Mouse (Mus musculus) myocyte (in vitro differentiated cells): Measurements from ENCODE around the gene St3gal4. TPM values are rescaled to one million over a fixed set of nuclear protein-coding genes. Genes with fewer than 3 reads are reported as not detected.

Source experiments
- H3K27me3 ChIP-seq: one replicate; pipeline ENCODE4 v1.6.1; 2011; ENCODE audit not compliant: control insufficient read depth, insufficient read depth, insufficient read length
- H3K36me3 ChIP-seq: one replicate; pipeline ENCODE4 v1.6.1; 2011; ENCODE audit not compliant: control insufficient read depth, insufficient read depth
- H3K4me2 ChIP-seq: one replicate; pipeline ENCODE4 v1.6.1; 2011; ENCODE audit warnings: low read depth, control low read depth
- H3K4me3 ChIP-seq: one replicate; pipeline ENCODE4 v1.5.1; 2011; ENCODE audit warnings: mild to moderate bottlenecking, control low read depth, moderate library complexity
- H3K79me2 ChIP-seq: one replicate; pipeline ENCODE4 v1.6.1; 2011; ENCODE audit not compliant: control insufficient read depth, insufficient read depth
- H3ac ChIP-seq: one replicate; pipeline ENCODE4 v1.6.1; 2011; ENCODE audit not compliant: control insufficient read depth, insufficient read length
- CEBPB ChIP-seq: IDR thresholded peaks from 2 replicates; pipeline ENCODE4 v1.6.1; 2011; ENCODE audit warnings: mild to moderate bottlenecking, moderate library complexity; ENCODE audit not compliant: poor library complexity, insufficient read depth, severe bottlenecking
- E2F4 ChIP-seq: IDR thresholded peaks from one replicate; pipeline ENCODE4 v1.6.1; 2011; ENCODE audit warnings: mild to moderate bottlenecking, control low read depth, moderate library complexity; ENCODE audit not compliant: insufficient read depth
- MAX ChIP-seq: IDR thresholded peaks from one replicate; pipeline ENCODE4 v1.6.1; 2011; ENCODE audit warnings: low read depth, mild to moderate bottlenecking, control low read depth
- MYOD1 ChIP-seq, 3 experiments: IDR thresholded peaks; one replicate each; pipeline ENCODE4 v1.6.1; 2011; ENCODE audit warnings: control low read depth in 2 of 3, low read depth in 2 of 3, mild to moderate bottlenecking in 2 of 3, moderate library complexity in 1 of 3; ENCODE audit not compliant: insufficient read length in 2 of 3, control insufficient read depth in 1 of 3
- MYOG ChIP-seq, 3 experiments: IDR thresholded peaks; one replicate each; pipeline ENCODE4 v1.6.1; 2011; ENCODE audit warnings: control low read depth in 2 of 3, low read depth in 2 of 3, mild to moderate bottlenecking in 2 of 3; ENCODE audit not compliant: insufficient read length in 2 of 3, control insufficient read depth in 1 of 3, insufficient read depth in 1 of 3
- POLR2A ChIP-seq: IDR thresholded peaks from one replicate; pipeline ENCODE4 v1.6.1; 2011; ENCODE audit warnings: low read depth, mild to moderate bottlenecking, control low read depth, moderate library complexity; ENCODE audit not compliant: insufficient read length
- POLR2AphosphoS2 ChIP-seq: IDR thresholded peaks from one replicate; pipeline ENCODE4 v1.6.1; 2011; ENCODE audit warnings: low read depth, control low read depth; ENCODE audit not compliant: insufficient read length
- REST ChIP-seq: IDR thresholded peaks from one replicate; pipeline ENCODE4 v1.6.1; 2011; ENCODE audit warnings: mild to moderate bottlenecking, control low read depth, moderate library complexity; ENCODE audit not compliant: insufficient read depth, insufficient read length
- SRF ChIP-seq: IDR thresholded peaks from one replicate; pipeline ENCODE4 v1.6.1; 2011; ENCODE audit warnings: low read depth; ENCODE audit not compliant: control insufficient read depth, insufficient read length
- TCF12 ChIP-seq: IDR thresholded peaks from one replicate; pipeline ENCODE4 v1.6.1; 2011; ENCODE audit warnings: mild to moderate bottlenecking, control low read depth; ENCODE audit not compliant: poor library complexity, insufficient read depth, severe bottlenecking
- TCF3 ChIP-seq: IDR thresholded peaks from one replicate; pipeline ENCODE4 v1.6.1; 2011; ENCODE audit warnings: low read depth, control low read depth; ENCODE audit not compliant: insufficient read length
- USF1 ChIP-seq: IDR thresholded peaks from one replicate; pipeline ENCODE4 v1.6.1; 2011; ENCODE audit warnings: low read depth, mild to moderate bottlenecking, control low read depth, moderate library complexity
- polyA plus RNA-seq: library from polyadenylated mRNA; unstranded; fragments of >200 nt; fragmentation: generic; extraction: Trizol; gene quantifications from one replicate; pipeline ENCODE4 v1.2.1, GENCODE M21; 2012; ENCODE audit warnings: missing spikeins

Gene St3gal4
- polyA plus RNA-seq, 1 experiment = 24.0 TPM

- TF ChIP-seq USF1 (no peak), MYOD1 (IDR thresholded peaks at IDR 0.05; ENCODE audit: control insufficient read depth in 1 of 3, insufficient read length in 2 of 3, low read depth in 2 of 3) (no peak), E2F4 (no peak), TCF12 (no peak), POLR2AphosphoS2 (no peak), REST (no peak), POLR2A (no peak), CEBPB (no peak), MYOG (IDR thresholded peaks at IDR 0.05; ENCODE audit: control insufficient read depth in 1 of 3, insufficient read depth in 1 of 3, insufficient read length in 2 of 3, low read depth in 2 of 3) (no peak), MAX (no peak)
- Histone ChIP-seq H3K79me2 (peaks cover 71% of the 10 kb centered on the region), H3K4me2 (no peak overlapping the region), H3K27me3 (no peaks in the 10 kb centered on the region), H3K36me3 (no peaks in the 10 kb centered on the region), H3K4me3 (no peak overlapping the region), H3ac (no peak overlapping the region)
Observed at GRCm38 (mm10) chr9:35105438-35105837, 13.6 kb downstream of the St3gal4 start.

GRCm38 (mm10) chr9:35104711-35105110 lies 14.4 kb downstream of the St3gal4 start:
- no peak overlapping the region for H3K4me2 ChIP-seq
- TF ChIP-seq POLR2A (no peak), MAX (no peak), MYOD1 (IDR thresholded peaks at IDR 0.05; ENCODE audit: control insufficient read depth in 1 of 3, insufficient read length in 2 of 3, low read depth in 2 of 3) (no peak)
- no peaks in the 10 kb centered on the region for H3K36me3 ChIP-seq
- H3ac ChIP-seq = no peak overlapping the region
- peaks cover 71% of the 10 kb centered on the region for H3K79me2 ChIP-seq
- H3K27me3 ChIP-seq = no peaks in the 10 kb centered on the region
- H3K4me3 ChIP-seq = no peak overlapping the region

DNA sequence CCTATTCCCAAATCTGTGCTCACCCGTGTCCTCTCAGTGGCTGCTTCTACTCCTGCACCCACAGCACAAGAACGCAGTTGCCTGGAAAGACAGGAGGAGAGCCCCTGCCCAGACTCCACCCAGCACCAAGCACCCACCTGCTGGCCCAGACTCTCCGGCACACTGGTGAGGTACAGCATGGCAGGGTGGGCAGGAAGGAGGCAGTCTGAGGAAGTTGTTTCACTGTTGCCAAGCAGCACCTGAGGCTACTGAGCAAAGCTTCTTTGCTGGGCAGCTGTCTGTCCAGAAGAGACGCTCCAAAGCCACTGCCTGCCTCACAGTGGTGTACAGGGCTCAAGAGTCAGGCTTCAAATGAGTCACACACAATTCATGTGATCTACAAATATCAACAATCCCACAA lies 20.3 kb downstream of the St3gal4 start:
- Histone ChIP-seq H3K4me3 (no peak overlapping the region), H3ac (no peak overlapping the region), H3K36me3 (no peaks in the 10 kb centered on the region), H3K4me2 (peak overlapping the region; percentile 43), H3K27me3 (no peaks in the 10 kb centered on the region), H3K79me2 (peaks cover 76% of the 10 kb centered on the region)
- TF ChIP-seq MAX = no peak
- peak in 1 of 3 experiments; percentile 53 for TF ChIP-seq MYOD1 (IDR thresholded peaks at IDR 0.05; ENCODE audit: control insufficient read depth in 1 of 3, insufficient read length in 2 of 3, low read depth in 2 of 3)
- TF ChIP-seq USF1 = no peak
- peak in 1 of 3 experiments; percentile 38 for TF ChIP-seq MYOG (IDR thresholded peaks at IDR 0.05; ENCODE audit: control insufficient read depth in 1 of 3, insufficient read depth in 1 of 3, insufficient read length in 2 of 3, low read depth in 2 of 3)

- Histone ChIP-seq H3K36me3 (no peaks in the 10 kb centered on the region), H3ac (no peak overlapping the region), H3K79me2 (peaks cover 72% of the 10 kb centered on the region), H3K4me2 (no peak overlapping the region), H3K4me3 (no peak overlapping the region), H3K27me3 (no peaks in the 10 kb centered on the region)
- TF ChIP-seq MYOD1 (IDR thresholded peaks at IDR 0.05; ENCODE audit: control insufficient read depth in 1 of 3, insufficient read length in 2 of 3, low read depth in 2 of 3) (no peak), MAX (no peak), POLR2A (no peak), POLR2AphosphoS2 (no peak), E2F4 (no peak), REST (no peak), TCF3 (no peak), MYOG (IDR thresholded peaks at IDR 0.05; ENCODE audit: control insufficient read depth in 1 of 3, insufficient read depth in 1 of 3, insufficient read length in 2 of 3, low read depth in 2 of 3) (no peak), USF1 (no peak), CEBPB (no peak), SRF (no peak), TCF12 (no peak)
Observed at GRCm38 (mm10) chr9:35097901-35098300, 21.2 kb downstream of the St3gal4 start.

GRCm38 (mm10) chr9:35095726-35096125 lies 23.3 kb downstream of the St3gal4 start:
- Histone ChIP-seq H3K4me3 (no peak overlapping the region), H3K36me3 (no peaks in the 10 kb centered on the region), H3K27me3 (no peaks in the 10 kb centered on the region), H3ac (no peak overlapping the region), H3K4me2 (no peak overlapping the region), H3K79me2 (peaks cover 64% of the 10 kb centered on the region)
- TF ChIP-seq SRF (no peak), MYOD1 (IDR thresholded peaks at IDR 0.05; ENCODE audit: control insufficient read depth in 1 of 3, insufficient read length in 2 of 3, low read depth in 2 of 3) (no peak), POLR2AphosphoS2 (no peak), USF1 (no peak), POLR2A (no peak), E2F4 (no peak), TCF3 (no peak)

GRCm38 (mm10) chr9:35093350-35093749 lies 25.7 kb downstream of the St3gal4 start:
- no peak for TF ChIP-seq REST
- Histone ChIP-seq H3K4me3 (no peak overlapping the region), H3K79me2 (peaks cover 47% of the 10 kb centered on the region), H3ac (no peak overlapping the region), H3K27me3 (no peaks in the 10 kb centered on the region), H3K36me3 (no peaks in the 10 kb centered on the region), H3K4me2 (no peak overlapping the region)
